Mouse (Mus musculus): ENCODE measurements at regions not wholly inside any gene's neighbourhood (a gene's known extent, or its start where the extent isn't known, plus 50 kb on each side); places are given as distances from the start of the nearest gene placed in this dataset.

- TF ChIP-seq GATA1 (IDR thresholded peaks at IDR 0.05; ENCODE audit: borderline replicate concordance, low read length) (no peak), FLI1 (IDR thresholded peaks at IDR 0.05; ENCODE audit: low read length) (no peak)
Measured at GRCm38 (mm10) chr3:147081763-147082162, 229.6 kb downstream of the Ttll7 start.

Measured in megakaryocyte, embryonic 14.5 days (primary cell).